Mouse (Mus musculus): ENCODE results near the gene Tas1r2.

Gene Tas1r2

GRCm38 (mm10) chr4:139705986-139706385 lies 52.6 kb downstream of the Tas1r2 start:
- no peak for DNase-seq (ENCODE audit: low spot score in 2 of 2)

GRCm38 (mm10) chr4:139710467-139711334 lies 57.4 kb downstream of the Tas1r2 start:
- DNase-seq (ENCODE audit: low spot score in 2 of 2), result no peak

- DNase-seq (ENCODE audit: low spot score in 2 of 2), result no peak
These were observed 62.0 kb downstream of the Tas1r2 start for GRCm38 (mm10) chr4:139715241-139715932.

- DNase-seq (ENCODE audit: low spot score in 2 of 2), result no peak
These were observed 63.3 kb downstream of the Tas1r2 start for GRCm38 (mm10) chr4:139716477-139717169.

GRCm38 (mm10) chr4:139718978-139719377 lies 65.6 kb downstream of the Tas1r2 start:
- no peak for DNase-seq (ENCODE audit: low spot score in 2 of 2)

Data from spleen, postnatal 4 days (tissue).